Mouse (Mus musculus) mammary gland, adult 2 months (tissue): ENCODE results near the gene Utp6. TPM values are rescaled to one million over a fixed set of nuclear protein-coding genes. Genes with fewer than 3 reads are reported as not detected.

ENCODE experiments used
- polyA plus RNA-seq: library from polyadenylated mRNA; depleted of rRNA; stranded (reverse); fragments of >200 nt; gene quantifications from 2 replicates; pipeline ENCODE4 v1.2.3, GENCODE M21; 2012; ENCODE audit warnings: low replicate concordance; rRNA removed

The Utp6 gene
- 3.2 and 7.4 TPM in 2 replicates for polyA plus RNA-seq

DNA sequence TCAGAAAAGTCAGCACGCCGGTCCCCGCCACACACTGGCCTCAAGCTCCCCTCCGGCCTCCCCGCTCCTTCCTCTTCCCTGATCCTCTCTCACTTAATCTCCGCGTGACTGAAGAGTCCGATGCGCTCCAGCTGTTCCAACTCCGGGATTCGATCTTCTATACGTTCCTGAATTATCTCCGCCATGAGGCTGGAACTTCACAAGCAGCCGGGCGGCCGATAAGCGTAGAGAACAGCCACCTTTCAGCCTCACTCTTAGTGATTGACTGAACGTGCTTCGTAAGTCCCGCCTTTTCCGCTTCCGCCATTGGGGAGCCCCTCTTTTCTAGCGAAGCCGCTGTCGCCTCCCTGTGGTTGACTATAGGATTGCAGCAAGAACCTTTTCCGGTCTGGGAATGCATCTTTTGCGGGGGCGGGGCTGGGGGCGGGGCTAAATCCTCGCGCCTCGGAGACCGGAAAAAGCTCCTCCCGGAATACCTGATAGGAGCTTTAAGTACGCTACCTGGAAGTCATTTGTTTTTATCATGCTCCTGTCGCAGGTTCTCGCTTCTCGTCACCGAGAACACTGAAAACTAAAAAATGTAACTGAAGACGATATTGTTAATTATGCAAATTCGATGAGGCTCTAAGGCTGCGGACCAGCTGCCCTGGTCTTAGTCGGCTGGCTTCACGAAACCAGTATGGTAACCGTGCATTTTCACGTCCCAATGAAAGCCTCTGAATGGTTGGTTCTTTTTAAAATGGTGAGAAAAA, at the start of gene Utp6:
Gene Utp6, minus strand, starts transcription at position 266 of the 752 bp plus-strand sequence.

DNA sequence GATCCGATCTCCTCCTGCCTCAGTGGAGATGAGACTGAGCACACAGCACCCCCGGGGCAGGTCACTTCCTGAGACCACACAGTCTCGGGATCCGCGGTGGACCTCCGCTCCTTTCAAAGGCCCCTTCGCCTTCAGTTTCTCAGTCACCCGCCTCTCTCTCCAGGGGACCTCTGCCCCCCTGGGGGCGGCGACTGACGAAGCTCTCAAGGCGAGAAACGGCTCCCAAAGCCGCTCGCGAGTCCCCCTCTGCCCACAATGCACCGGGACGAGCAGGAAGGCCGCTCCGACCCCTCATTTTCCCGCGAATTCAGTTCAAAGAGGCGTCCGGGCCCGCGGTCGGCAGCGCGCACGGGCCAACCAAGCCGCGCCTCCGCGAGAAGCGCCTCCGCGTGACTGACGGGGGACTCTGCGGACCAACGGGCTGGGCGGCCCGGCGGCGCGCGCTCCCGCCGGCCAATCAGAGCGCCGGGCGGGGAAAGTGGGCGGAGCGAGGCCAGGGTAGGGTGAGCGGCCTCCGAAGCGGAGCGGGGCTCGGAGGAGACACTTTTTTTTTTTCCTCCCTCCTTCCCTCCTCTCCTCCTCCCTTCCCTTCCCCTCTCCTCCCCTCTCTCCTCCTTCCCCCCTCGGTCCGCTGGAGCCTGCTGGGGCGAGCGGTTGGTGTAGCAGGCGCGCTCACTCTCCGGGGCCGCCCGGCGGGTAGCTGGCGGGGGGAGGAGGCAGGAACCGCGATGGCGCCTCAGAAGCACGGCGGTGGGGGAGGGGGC, 30.6 kb upstream of the Utp6 start, which contains the start of gene Suz12:
Gene Suz12, plus strand, starts transcription at position 515 of the 764 bp plus-strand sequence.

Other genes with a start within 250 kb of the Utp6 start
- 3.2 and 4.6 TPM in 2 replicates for gene Suz12, start 30.7 kb upstream of the Utp6 start, polyA plus RNA-seq
- gene Crlf3, start 118.6 kb upstream of the Utp6 start, polyA plus RNA-seq = 19.7 and 21.1 TPM in 2 replicates
- gene Atad5, start 127.0 kb upstream of the Utp6 start, polyA plus RNA-seq = 0.30 and 0.59 TPM in 2 replicates
- gene Tefm, start 179.8 kb upstream of the Utp6 start, polyA plus RNA-seq = 2.3 and 7.3 TPM in 2 replicates
- 7.7 and 13.2 TPM in 2 replicates for gene Adap2, start 191.7 kb upstream of the Utp6 start, polyA plus RNA-seq
- gene Rnf135, start 221.5 kb upstream of the Utp6 start, polyA plus RNA-seq = 8.7 and 9.3 TPM in 2 replicates
- gene Rhot1, start 246.6 kb upstream of the Utp6 start, polyA plus RNA-seq = 7.2 and 22.4 TPM in 2 replicates